Mouse (Mus musculus) bone marrow, adult 2 months (tissue): Measurements from ENCODE around the gene Glb1.
"Not testable (repeated sequence)": the region's sequence is repeated elsewhere in the genome, so short reads cannot be mapped to it uniquely, and the experiment has no call there.

Source experiments
- CTCF ChIP-seq: fragments of 200-500 bp; IDR thresholded peaks from 2 replicates; pipeline ENCODE4 v1.5.1; 2011; ENCODE audit warnings: low read length, control low read depth; ENCODE audit not compliant: control insufficient read depth, insufficient read depth
- POLR2A ChIP-seq: fragments of 200-500 bp; IDR thresholded peaks from 2 replicates; pipeline ENCODE4 v1.6.1; 2011; ENCODE audit warnings: low read depth, mild to moderate bottlenecking, control low read depth, low read length, borderline replicate concordance; ENCODE audit not compliant: control insufficient read depth

DNA sequence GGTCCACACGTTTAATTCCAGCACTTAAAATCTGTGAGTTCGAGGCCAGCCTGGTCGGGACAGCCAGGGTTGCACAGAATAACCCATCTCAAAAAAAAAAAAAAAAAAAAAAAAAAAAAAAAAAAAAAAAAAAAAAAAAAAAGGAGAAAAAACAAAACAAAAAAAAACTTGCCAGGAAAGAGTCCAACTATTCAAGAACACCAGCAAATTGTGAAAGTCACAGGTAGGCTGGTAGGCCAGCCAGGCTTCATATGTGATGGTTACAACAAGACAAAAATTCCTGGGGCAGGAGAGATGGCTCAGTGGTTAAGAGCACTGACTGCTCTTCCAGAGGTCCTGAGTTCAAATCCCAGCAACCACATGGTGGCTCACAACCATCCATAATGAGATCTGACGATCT is 119.7 kb downstream of the Glb1 start:
- TF ChIP-seq CTCF, POLR2A: not testable (repeated sequence)
